Mouse (Mus musculus) monocyte, adult 5-6 weeks (primary cell): ENCODE measurements at regions not wholly inside any gene's neighbourhood (a gene's known extent, or its start where the extent isn't known, plus 50 kb on each side); places are given as distances from the start of the nearest gene placed in this dataset.
A peak's percentile ranks its signal among the peaks of the same experiment; 100 is the strongest.

Experiments used
- ATAC-seq: fragments of 153-309, 156-312 bp; replicated peaks from 2 replicates; pipeline ENCODE4 v1.8.0; 2017; ENCODE audit warnings: mild to moderate bottlenecking; ENCODE audit not compliant: low TSS enrichment, insufficient number of reproducible peaks, severe bottlenecking, poor library complexity, low FRiP score

GRCm38 (mm10) chr9:32899801-32900200 lies 263.8 kb downstream of the Ets1 start:
- ATAC-seq, result 0 out of 2 replicates have a peak, but pooled peaks have one; percentile 22

- ATAC-seq, result peak; percentile 77
Observed at GRCm38 (mm10) chr9:32901287-32901686, 265.3 kb downstream of the Ets1 start.

- ATAC-seq, result peak; percentile 66
Observed at GRCm38 (mm10) chr9:32906233-32906872, 270.3 kb downstream of the Ets1 start.

DNA sequence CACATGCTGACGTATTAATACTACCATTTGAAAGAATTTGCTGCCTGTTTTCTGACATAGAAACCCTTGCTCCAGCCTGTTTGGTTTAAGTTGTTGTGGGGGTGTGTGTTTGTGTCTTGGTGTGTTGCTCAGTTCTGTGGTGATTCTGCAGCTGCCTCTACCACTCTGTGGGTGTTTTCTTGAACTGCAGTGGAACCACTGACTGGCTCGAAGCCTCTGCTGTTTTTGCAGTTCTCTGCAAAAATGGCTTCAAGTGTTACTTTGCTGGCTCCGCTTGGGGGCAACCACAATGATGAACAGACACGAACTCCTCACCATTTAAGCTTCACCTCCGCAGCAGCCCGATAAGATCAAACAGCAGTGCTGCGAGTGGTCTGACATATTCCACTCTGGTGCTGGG lies 274.6 kb downstream of the Ets1 start:
- peak; percentile 60 for ATAC-seq

DNA sequence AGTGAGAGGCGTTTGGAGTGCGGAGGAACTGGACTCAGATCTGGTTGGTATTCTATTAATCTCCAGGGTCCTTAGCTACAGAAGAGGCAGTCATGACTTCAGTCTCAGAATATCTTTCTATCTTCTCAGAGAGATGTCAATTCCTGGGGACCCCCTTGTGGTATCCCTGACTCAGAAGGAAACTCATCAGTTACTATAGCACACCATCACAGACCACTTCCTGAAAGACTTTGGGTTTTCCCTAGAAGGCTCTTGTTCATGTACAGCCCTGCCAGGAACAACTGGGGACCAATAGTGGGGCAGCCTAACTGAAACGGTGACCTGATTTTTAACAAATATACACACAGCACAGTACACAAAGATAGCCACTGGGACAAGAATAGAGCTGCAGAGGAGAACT lies 279.6 kb downstream of the Ets1 start:
- no peak; the same call in 1 of the 2 replicates for ATAC-seq

DNA sequence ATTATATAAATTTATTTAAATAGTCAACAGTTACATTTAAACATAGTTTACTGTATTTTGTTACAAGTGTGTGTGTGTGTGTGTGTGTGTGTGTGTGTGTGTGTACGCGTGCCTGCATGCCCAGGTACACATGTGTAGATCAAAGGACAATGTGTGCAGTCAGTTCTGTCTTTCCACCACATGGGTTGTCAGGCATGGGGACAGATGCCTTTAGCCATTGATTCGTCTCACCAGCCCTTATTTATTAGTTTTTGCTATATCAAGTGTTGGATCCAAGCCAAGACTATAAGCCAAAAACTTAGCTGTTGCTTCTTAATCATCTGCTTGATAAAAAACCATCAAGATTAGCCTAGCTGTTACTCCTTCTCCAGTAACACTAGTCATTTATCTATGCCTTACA lies 280.7 kb downstream of the Ets1 start:
- no peak for ATAC-seq

GRCm38 (mm10) chr9:32923925-32924324 lies 287.9 kb downstream of the Ets1 start:
- ATAC-seq, result no peak

GRCm38 (mm10) chr9:32924333-32924886 lies 288.4 kb downstream of the Ets1 start:
- ATAC-seq, result peak; percentile 59; the same call in 1 of the 2 replicates

DNA sequence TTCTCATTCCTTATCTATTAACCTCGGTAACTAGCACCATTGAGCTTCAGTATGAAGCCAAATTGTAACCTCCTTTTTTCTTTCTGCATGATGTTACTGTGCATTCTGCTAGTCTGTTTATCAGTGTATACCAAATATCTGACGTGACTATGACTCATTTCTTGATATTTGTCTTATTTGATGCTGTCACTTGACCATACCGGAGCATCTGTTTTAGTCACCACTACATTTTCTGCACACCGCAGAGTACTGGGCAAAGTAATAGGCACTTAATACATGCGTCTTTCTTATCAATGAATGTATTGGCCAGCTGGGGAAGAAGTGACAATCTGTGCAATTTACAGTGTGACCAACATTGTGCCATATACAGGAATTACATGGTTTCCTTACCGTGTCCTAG lies 289.0 kb downstream of the Ets1 start:
- no peak for ATAC-seq

DNA sequence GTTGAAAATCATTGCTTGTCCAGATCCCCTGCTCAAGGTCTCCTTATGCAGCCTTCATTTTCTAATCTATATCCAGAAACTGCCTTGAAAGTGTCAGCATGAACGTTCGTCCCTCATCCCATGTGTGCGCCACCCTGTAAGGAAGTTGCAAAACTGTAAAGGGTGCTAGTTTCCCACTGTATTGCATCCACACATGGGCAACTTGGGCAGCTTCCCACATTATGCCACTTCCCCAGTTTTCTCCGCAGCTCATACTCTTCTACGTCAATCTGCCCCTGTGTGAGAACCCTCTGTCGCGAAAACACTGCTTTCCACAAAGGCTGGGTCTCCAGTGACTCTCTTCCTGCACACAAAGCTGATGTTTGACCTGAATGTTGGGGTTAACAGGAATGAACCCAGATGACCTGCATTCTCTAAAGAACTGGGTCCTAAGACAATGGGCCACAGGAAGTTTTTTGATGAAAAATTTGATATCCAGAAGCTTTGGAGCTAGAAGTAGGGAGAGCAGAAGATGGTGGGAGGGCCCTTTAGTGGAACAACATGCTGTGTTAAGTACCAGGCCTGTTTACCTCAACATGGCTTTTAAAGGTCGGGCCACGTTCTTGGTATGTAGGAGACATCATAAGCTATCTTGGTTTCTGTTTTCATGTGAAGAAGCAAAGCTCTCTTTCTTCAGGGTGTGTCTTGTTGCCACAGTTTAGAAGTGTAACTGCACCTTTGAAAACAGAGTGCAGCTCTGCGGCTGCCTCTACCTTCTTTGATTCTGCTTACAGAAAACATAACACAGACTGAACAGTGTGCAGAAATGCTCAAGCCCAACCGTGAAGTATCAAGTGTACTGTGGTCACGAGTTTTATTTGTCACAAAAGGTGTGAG lies 289.9 kb downstream of the Ets1 start:
- peak; percentile 71 for ATAC-seq

GRCm38 (mm10) chr9:32927656-32928055 lies 291.6 kb downstream of the Ets1 start:
- ATAC-seq, result no peak

- peak; percentile 29; the same call in 1 of the 2 replicates for ATAC-seq
Observed at GRCm38 (mm10) chr9:32928289-32929000, 292.4 kb downstream of the Ets1 start.

GRCm38 (mm10) chr9:32929331-32929730 lies 293.3 kb downstream of the Ets1 start:
- ATAC-seq, result no peak

- ATAC-seq, result no peak
Observed at GRCm38 (mm10) chr9:32929826-32930225, 293.8 kb downstream of the Ets1 start.

GRCm38 (mm10) chr9:32931266-32932005 lies 295.4 kb downstream of the Ets1 start:
- no peak; the same call in 1 of the 2 replicates for ATAC-seq

DNA sequence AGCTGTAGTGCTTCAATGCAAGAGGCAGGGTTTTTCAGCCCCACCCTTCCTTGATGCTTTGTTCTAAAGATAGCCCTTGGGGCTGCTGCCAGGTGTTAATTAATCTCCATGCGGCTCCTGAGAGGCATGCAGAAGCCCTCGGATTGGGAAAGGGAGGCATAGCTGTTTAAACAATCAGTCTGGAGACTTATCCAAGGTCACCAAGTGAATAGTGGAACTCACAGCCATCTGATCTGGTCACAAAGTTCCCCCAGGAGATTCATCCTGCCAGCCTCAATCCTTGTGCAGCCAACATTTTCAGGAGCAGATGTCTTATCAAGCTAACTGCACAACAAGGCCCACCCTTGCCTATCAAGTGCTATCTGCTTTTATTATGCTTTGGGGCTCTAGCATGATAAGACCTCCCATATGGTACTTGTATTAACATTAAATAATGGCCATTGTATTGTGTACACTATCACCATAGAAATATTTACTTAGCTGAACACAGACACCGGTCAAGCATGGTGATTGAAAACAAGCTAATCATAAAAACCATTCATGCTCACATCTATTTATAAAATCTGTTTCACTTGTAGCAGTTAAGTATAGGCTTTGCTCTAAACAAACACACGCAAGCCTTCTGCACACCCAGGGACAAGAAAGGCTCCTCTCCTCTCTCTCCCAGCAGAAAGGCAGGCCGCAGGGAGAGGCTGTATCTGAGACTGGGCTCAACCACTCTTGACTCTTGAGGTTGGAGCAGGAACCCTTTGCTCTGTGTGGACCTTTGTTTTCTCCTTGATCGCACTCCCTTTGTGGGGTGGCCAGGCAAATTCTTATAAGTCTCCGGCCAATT lies 297.4 kb downstream of the Ets1 start:
- no peak for ATAC-seq

GRCm38 (mm10) chr9:32934436-32934835 lies 298.4 kb downstream of the Ets1 start:
- no peak for ATAC-seq

GRCm38 (mm10) chr9:32936462-32936861 lies 300.4 kb downstream of the Ets1 start:
- no peak for ATAC-seq
